Mouse (Mus musculus) thymus, adult 2 months (tissue): ENCODE measurements around the gene Srp54a. TPM values are rescaled to one million over a fixed set of nuclear protein-coding genes. Genes with fewer than 3 reads are reported as not detected.
"Not testable (repeated sequence)": the region's sequence is repeated elsewhere in the genome, so short reads cannot be mapped to it uniquely, and the experiment has no call there.

Experiments
- DNase-seq: peaks from one replicate; pipeline ENCODE4 v3.0.0; 2021
- H3K27ac ChIP-seq: fragments of 200-500 bp; 2 replicates; pipeline ENCODE4 v1.5.1; 2012; ENCODE audit warnings: low read length, control low read depth; ENCODE audit not compliant: control insufficient read depth, insufficient read depth
- H3K27me3 ChIP-seq: fragments of 200-500 bp; 2 replicates; pipeline ENCODE4 v1.6.1; 2012; ENCODE audit warnings: mild to moderate bottlenecking, low read length, moderate library complexity, mixed read lengths; ENCODE audit not compliant: control insufficient read depth, insufficient read depth
- H3K36me3 ChIP-seq: fragments of 200-500 bp; 2 replicates; pipeline ENCODE4 v1.6.1; 2012; ENCODE audit warnings: mild to moderate bottlenecking, low read length, moderate library complexity; ENCODE audit not compliant: control insufficient read depth, insufficient read depth
- H3K4me1 ChIP-seq: fragments of 200-500 bp; replicated peaks from 2 replicates; pipeline ENCODE4 v1.6.1; 2012; ENCODE audit warnings: low read length; ENCODE audit not compliant: control insufficient read depth, insufficient read depth
- H3K4me3 ChIP-seq: fragments of 200-500 bp; 2 replicates; pipeline ENCODE4 v1.5.1; 2012; ENCODE audit warnings: mild to moderate bottlenecking, low read length, control low read depth, moderate library complexity; ENCODE audit not compliant: control insufficient read depth, insufficient read depth
- WGBS: fragments of 180-500 bp; shearing (Covaris S2); methylation state at CpG from one replicate; pipeline ENCODE4 v1.1.7; 2018; 5-methylcytosine and 5-hydroxymethylcytosine counted together
- polyA plus RNA-seq: library from polyadenylated mRNA; depleted of rRNA; stranded (reverse); fragments of >200 nt; gene quantifications from 2 replicates; pipeline ENCODE4 v1.2.3, GENCODE M21; 2012; rRNA removed

Srp54a gene
- polyA plus RNA-seq, 1 experiment = 23.9 TPM

DNA sequence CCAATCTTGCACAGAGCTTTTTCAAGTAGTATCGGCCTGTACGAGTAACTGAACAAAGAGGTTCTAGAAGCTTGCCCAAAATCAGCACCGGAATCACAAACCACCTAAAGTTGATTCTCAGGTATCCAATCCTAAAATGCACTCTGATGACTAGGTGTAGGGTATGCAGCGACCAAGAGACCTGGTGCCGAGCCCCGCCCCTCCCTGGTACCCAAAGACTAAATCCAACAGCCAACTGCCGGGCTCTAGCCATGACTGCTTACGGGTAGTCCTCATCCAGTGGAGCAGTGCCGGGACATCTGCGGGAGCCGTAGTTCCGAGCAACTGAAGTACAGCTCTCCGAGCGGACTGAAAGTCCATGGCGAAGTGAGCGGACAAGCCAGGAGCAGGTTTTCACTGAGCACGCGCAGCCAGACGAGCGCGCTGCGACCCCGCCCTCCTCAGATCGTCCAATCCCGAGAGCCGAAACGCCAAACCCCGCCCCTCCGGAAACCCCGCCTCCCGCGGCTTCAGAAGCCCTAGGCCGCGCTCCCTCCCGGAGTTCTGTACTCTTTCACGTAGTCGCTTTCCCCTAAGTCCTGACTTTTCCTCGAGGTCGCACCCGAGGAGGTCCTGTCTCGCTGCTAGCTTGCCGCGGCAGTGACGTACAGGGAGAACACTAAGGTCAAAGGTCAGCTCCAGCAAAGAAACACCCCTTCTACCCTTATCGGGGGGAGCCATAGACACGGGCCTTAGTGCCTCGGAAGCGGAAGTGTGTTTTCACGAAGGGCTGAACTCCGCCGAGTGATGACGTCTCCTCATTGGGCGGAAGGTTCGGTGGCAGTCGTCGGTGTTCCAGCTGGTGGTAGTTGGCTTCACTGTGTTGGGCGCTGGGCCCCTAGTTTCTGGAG, 74.7 kb downstream of the Srp54a start, which contains the start of gene Srp54b:
TSS of gene Srp54b (plus strand) at position 546 of the 890 bp plus-strand sequence.
- DNase-seq, H3K27ac ChIP-seq, H3K36me3 ChIP-seq, H3K27me3 ChIP-seq, H3K4me1 ChIP-seq: not testable (repeated sequence)
- no CpG with 5 or more reads among the region's 57 CpGs for WGBS
- peak within 1 kb of the TSS; percentile 34; the same call in 1 of the 2 replicates for H3K4me3 ChIP-seq

DNA sequence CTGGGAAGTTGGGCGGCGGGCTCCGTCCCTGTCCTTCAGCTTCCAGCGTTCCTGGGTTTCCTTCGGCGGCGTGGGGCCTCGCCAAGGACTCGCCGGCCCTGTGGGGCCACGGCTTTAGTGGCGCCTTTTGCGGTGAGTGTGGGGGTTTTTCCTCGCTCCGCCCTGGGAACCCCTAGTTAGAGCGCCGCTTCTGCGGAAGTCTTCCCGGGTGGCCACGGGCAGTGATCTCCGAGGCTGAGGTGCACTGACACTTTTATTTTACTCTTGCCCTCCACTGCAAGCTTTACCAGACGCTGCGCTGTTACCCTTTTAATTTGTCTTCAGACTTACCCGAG, 75.4 kb downstream of the Srp54a start:
- WGBS = under 1% methylated on average over 12 of the region's 24 CpGs
- H3K27ac ChIP-seq, DNase-seq, H3K27me3 ChIP-seq, H3K36me3 ChIP-seq, H3K4me1 ChIP-seq: not testable (repeated sequence)
- H3K4me3 ChIP-seq = peak overlapping the region; percentile 34; the same call in 1 of the 2 replicates

Other genes with a start within 250 kb of the Srp54a start
- gene Cfl2, start 217.4 kb upstream of the Srp54a start, polyA plus RNA-seq = 9.4 and 11.5 TPM in 2 replicates
- not detected in 2 replicates for gene Gm20403, start 93.7 kb upstream of the Srp54a start, polyA plus RNA-seq
- gene Baz1a, start 65.9 kb upstream of the Srp54a start, polyA plus RNA-seq = 9.6 and 11.0 TPM in 2 replicates
- gene 2700097O09Rik, start 152 bp upstream of the Srp54a start, polyA plus RNA-seq = 5.4 and 6.5 TPM in 2 replicates
- 8.4 and 8.9 TPM in 2 replicates for gene Fam177a, start 44.2 kb downstream of the Srp54a start, polyA plus RNA-seq
- gene Srp54b, start 74.8 kb downstream of the Srp54a start, polyA plus RNA-seq = 31.2 and 32.2 TPM in 2 replicates
- gene 1700047I17Rik2, start 119.3 kb downstream of the Srp54a start, polyA plus RNA-seq = not detected in 2 replicates
- gene Srp54c, start 149.9 kb downstream of the Srp54a start, polyA plus RNA-seq = 8.0 and 8.1 TPM in 2 replicates
- 6.1 and 6.7 TPM in 2 replicates for gene 1110008L16Rik, start 219.3 kb downstream of the Srp54a start, polyA plus RNA-seq
- gene Ppp2r3c, start 222.7 kb downstream of the Srp54a start, polyA plus RNA-seq = 3.6 and 3.9 TPM in 2 replicates